Mouse (Mus musculus) brain, embryonic 14.5 days (tissue): ENCODE data around the gene Ccnt1. TPM values are rescaled to one million over a fixed set of nuclear protein-coding genes. Genes with fewer than 3 reads are reported as not detected.

Experiments
- DNase-seq: peaks from one replicate; pipeline ENCODE4 v3.0.0-alpha.2; 2011; ENCODE audit warnings: low read depth
- CTCF ChIP-seq: fragments of 200-500 bp; IDR thresholded peaks from 2 replicates; pipeline ENCODE4 v1.5.1; 2012; ENCODE audit warnings: inconsistent platforms, mild to moderate bottlenecking, moderate library complexity, borderline replicate concordance; ENCODE audit not compliant: insufficient read depth, insufficient read length; ENCODE audit errors: extremely low read depth
- POLR2A ChIP-seq: fragments of 200-500 bp; IDR thresholded peaks from 2 replicates; pipeline ENCODE4 v1.6.1; 2012; ENCODE audit warnings: mild to moderate bottlenecking, inconsistent platforms, borderline replicate concordance; ENCODE audit not compliant: poor library complexity, insufficient read depth, insufficient read length, severe bottlenecking; ENCODE audit errors: extremely low read depth
- polyA plus RNA-seq: library from polyadenylated mRNA; depleted of rRNA; stranded (reverse); fragments of >200 nt; gene quantifications from 2 replicates; pipeline ENCODE4 v1.2.3, GENCODE M21; 2012

The Ccnt1 gene
- polyA plus RNA-seq, 1 experiment = 29.5 TPM

- no peak for DNase-seq
- no peak for TF ChIP-seq POLR2A
- no peak for TF ChIP-seq CTCF
Observed at GRCm38 (mm10) chr15:98568256-98569033, 2.3 kb downstream of the Ccnt1 start.

- DNase-seq = peak; percentile 100
- TF ChIP-seq POLR2A = peak; percentile 91; the same call in 1 of the 2 replicates
- peak; percentile 39; the same call in 1 of the 2 replicates for TF ChIP-seq CTCF
Observed at GRCm38 (mm10) chr15:98567278-98568134, 3.2 kb downstream of the Ccnt1 start.

- DNase-seq = no peak
- TF ChIP-seq CTCF (no peak), POLR2A (no peak)
Observed at GRCm38 (mm10) chr15:98566973-98567277, 3.8 kb downstream of the Ccnt1 start.

- TF ChIP-seq CTCF (no peak), POLR2A (no peak)
- no peak for DNase-seq
Observed at GRCm38 (mm10) chr15:98557186-98557585, 13.5 kb downstream of the Ccnt1 start.

- no peak for TF ChIP-seq CTCF
- no peak for TF ChIP-seq POLR2A
- no peak for DNase-seq
Observed at GRCm38 (mm10) chr15:98555881-98556280, 14.8 kb downstream of the Ccnt1 start.

DNA sequence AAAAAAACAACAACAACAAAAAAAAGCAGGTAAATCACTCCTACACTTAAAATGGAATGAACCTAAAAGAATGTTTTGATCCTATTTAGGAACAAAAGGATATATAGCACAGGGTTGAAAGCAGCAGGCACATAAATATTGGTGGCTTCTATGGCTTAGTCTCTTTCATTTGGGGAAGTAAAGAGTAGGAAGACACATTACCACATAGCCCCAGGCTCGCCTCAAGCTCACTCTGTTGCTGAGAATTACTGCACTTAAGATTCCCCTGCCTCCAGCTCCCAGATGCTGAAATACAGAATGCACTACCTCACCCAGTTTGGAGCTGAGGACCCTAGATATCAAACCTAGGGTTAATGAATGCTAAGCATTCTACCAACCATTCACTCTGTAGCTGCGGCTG, 18.0 kb downstream of the Ccnt1 start:
- no peak for DNase-seq

DNA sequence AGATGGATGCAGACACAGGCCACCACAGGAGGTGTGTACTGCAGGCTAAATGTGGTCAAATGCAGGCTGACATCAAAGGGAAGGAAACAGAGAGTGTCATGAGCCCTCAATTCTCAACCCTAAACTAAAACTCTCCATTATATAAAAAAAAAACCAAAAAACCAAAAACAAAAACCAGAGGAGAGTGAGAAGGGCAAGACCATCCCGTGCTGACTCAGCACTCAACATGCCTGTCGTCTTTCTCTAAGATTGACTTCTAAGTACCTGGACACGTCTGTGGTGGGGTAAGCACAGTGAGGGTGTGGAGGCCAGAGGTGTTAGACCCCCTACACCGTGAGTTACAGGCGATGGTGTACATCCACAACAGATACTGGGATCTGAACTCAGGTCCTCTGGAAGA, 23.9 kb downstream of the Ccnt1 start:
- no peak for DNase-seq
- TF ChIP-seq POLR2A = no peak
- TF ChIP-seq CTCF = no peak

More for the DNA sequence above, 18.0 kb downstream of the Ccnt1 start:
- TF ChIP-seq CTCF (no peak), POLR2A (no peak)

GRCm38 (mm10) chr15:98545151-98545550, 25.6 kb downstream of the Ccnt1 start:
- DNase-seq = no peak
- TF ChIP-seq CTCF (no peak), POLR2A (no peak)

GRCm38 (mm10) chr15:98543341-98543740, 27.4 kb downstream of the Ccnt1 start:
- TF ChIP-seq CTCF (no peak), POLR2A (no peak)
- no peak for DNase-seq

DNA sequence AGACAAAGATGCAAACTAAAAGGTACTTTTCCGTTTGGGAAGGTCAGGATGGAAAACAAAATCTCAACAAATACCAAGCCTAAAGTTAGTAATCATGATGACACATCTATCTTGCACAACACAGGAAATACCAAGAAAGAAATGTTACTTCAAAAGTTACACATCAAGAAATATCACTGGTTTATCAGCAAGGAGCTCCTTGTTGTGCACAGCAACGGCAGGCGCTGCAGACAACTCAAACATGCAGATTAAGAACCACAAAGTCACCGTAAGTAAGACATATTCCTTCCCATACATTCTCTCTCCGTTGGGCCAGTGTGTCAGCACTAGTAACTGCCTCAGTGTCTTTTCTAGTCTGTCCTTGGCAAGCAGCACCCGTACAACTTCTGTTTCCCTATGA, 29.7 kb downstream of the Ccnt1 start:
- no peak for DNase-seq
- no peak for TF ChIP-seq POLR2A
- TF ChIP-seq CTCF = no peak

- no peak for DNase-seq
- TF ChIP-seq CTCF = no peak
- no peak for TF ChIP-seq POLR2A
Observed at GRCm38 (mm10) chr15:98537923-98538322, 32.8 kb downstream of the Ccnt1 start.
